Mouse (Mus musculus) adrenal gland, postnatal 10 days (tissue): ENCODE data around the gene Sh3rf1. TPM values are rescaled to one million over a fixed set of nuclear protein-coding genes. Genes with fewer than 3 reads are reported as not detected.

Experiments used
- DNase-seq: peaks from one replicate; pipeline ENCODE4 v3.0.0; 2021; ENCODE audit warnings: mixed read lengths
- total RNA-seq, 2 experiments: library from RNA; stranded (reverse); gene quantifications; 2 replicates each; pipeline ENCODE4 v1.2.3; 2021

Gene Sh3rf1
- total RNA-seq, 2 experiments from 2014 or later = 10.1 to 10.4 TPM

DNA sequence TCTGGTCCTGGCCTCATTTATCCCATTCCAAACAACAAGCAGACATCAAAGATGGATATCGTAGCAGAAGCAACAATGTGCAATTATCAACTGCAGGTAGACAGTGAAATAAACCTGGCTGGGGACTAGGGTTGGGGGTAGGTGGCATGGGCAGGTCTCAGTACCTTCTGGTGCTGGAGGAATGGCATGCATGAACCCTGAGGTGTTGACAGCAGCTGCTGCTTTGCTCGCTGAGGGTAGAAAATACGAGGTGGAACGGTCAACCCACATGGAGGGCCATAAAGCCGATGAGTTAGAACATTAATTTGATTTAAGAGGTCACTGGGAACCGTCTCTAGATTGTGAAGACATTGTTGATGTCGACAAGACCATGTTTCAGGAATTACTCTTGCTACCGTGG is 98.8 kb downstream of the Sh3rf1 start:
- DNase-seq = no peak

DNA sequence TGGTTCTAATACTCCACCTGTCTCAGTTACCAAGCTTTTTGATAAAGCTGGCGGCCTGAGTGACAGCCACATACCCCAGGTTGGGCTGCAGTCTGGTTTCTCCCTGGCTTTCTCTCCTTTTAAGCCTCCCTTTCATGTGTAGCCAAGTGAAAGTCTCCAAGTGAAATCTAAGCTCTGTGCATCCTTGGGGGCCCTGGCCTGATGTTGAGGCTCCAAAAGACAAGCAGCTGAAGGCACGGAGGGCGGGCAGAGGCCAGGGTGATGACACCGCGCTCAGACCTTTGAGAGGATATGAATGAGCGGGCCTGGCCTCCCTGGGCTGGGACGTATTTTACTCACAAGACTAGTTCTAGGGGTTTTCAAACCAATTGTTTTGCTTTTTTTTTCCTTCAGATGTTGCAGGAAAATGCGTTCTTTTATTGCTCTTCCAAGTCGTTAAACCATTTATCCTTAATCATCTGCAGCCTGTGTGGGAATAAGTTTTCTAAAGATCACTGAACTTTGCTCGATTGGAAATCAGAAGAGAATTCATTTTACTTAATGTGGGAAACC is 100.8 kb downstream of the Sh3rf1 start:
- no peak for DNase-seq

DNA sequence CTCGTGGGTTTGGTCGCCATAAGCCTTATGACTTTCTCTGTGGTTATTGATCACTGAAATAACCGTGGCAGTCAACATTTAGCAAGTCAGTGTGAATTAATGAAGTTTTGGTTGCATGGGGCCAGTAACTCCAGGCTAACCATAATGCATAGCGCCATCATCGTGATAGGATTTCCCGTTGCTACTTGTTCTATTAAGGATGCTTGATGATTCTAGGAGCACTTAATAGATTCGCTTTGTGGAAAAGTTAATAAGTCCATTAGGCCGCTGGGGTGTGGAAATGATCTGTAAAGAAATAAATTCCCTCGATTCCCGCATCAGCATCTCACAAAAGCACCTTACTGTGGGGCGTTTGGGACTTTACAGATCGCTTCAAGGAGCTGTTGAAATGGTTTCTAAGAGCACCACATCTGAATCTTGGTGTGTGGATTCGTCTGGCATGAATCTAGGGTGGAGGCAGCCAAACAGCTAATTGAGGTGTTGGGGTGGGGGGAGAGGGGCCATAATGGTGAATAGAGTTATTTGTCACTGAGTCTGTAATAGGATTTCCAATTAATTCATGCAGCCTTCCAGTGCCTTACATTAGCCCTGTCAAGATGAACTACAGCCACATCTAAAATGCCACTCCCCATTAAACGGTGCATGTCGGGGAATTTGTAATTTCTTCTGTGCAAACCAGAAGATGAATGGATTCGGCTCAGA is 101.5 kb downstream of the Sh3rf1 start:
- DNase-seq = no peak

DNA sequence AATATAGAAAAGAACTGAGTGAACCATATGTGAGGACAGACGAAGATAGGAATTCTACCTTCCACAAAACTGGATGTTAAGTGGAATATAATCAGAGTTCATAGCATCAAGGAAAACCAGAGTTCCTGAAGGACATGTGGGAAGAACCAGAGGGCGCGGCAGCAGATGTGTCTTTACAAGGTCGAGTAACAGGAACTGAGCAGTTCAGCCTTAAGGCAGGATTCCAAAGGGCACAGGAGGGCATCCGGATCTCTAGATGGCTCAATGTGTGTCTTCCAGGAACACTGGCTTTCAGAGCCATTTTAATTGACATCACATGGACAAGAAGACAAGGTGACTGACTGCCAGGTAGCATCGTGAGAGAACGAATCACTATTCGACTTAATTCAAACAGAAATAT is 102.6 kb downstream of the Sh3rf1 start:
- DNase-seq = peak; percentile 10

DNA sequence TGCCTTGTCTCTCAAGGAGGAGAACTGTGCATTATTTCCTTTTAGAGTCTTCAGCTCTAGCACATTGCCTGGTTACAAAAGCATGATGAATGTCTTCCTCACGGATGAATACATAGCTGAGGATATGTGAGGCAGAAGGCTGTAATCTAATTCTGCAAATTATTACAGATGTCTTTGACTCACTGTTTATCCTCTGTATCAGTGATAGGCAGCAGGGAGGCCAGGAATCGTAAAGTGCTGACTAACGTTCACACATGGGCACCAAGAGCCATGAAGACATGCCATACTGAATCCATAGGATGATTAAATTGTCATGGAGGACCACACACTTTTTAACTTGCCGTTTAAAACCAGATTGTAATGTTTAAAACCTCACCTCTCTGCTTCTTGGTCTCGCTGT is 103.7 kb downstream of the Sh3rf1 start:
- no peak for DNase-seq

DNA sequence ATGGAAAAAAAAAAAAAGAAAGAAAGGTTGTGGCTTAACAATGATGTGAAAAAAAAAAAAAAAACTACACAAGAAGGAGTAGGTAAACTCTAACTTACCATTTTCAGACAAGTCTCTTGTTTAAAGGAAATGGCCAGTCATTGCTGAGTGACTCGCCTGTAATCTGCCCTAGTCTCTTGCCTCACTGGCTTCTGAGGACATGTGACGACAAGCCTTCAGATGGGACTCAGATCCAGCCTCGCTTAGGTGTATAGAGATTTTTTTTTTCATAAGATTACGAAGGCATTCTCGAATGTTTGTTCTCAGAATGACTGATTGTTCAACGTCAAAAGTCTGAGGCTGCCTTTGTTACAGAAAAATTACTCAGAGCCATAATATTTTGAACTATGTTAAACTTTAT is 116.0 kb downstream of the Sh3rf1 start:
- DNase-seq = no peak

DNA sequence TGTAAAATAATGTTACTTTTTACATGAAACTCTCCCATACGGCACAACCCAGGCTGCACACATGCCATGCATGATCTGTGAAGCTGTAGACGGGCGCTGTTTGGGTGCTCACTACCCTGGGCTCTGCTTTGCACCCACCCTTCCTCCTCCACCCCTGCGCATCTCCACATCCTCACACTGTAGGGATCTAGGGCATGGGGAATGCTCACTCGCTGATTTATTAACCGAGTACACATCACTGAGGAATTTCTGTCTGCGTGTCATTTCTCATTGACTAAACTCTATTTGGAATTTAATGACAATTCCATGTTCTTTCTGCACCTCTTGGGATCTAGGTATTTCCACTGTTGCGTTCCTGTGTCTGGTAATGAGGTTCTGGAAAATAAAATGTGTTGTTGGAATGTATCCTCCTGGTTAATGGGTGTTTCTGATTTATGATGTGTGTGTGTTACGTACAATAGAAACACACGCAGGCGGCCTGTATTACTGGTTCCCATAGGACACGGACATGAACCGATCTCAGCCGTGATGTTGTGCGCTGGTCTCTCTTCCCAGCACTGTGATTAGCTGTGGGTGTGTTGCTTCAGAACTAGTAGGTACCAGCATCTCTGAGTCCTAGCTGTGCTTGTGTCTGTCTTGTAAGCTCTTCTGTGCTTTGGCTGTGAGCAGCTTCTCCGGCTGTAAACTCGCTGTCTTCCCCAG is 116.8 kb downstream of the Sh3rf1 start:
- no peak for DNase-seq

DNA sequence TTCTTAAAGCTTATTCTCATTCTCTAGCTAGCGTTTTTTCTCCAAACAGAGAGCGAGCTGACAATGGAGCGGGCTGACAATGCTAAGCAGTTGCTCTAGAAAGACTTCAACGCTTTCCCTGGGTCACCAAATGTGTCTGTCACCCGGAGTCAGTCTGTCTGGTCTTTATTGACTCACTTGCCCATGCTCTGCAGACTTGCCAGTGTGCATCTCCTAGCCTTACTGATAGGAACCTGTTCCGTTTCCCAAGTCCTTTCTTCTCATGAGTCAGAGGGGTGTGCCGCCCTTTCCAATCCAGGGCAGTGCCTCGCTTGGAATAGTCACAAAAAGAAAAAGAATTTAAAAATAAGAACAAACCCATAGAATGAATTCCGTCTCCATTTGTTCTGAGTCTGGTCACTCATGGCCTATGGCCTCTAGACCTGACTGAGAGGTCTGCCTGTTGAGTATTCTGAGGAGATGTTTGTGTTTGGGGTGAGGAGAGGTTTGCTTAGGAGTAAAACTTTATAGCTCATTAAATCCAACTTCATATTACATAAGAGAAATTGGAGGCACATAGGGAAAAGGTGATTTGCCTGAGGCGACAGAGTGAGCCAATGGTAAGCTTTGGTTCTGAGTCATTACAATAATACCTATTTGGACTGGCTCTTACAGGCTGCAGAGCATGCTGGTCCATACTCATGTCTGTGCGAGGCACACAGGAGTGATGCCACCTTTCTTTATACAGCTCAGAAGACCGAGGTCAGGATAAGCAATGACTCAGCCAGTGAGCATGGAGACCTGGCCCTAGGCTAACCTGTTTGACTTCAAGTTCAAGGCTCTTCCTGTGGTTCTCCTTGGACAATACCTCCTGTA is 118.1 kb downstream of the Sh3rf1 start:
- no peak for DNase-seq

DNA sequence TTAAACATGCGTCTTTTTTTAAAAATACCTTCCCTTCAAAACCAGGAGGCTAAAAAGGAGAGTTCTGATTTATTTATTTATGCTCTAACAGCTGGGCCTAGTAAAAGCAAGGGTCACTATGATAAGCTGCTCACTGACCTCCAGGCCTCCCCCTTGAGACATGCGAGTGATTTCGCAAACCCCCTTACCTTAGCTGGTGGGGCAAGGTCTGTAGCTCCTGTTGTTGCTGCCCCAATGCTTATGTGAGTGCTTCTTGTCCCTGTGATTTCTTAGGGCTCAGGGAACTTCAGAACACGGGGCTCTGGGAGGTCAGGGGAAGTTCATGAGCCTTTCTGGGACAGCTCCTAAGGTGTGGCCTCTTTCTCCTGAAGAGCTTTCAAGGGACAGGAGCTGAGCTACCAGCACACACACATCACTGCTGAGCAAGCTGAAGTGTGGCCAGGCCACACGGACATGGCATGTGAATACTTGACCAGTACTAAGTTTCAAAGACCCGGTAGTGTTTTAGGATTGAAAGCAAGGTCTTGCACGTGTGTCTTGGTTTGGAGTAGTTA is 118.9 kb downstream of the Sh3rf1 start:
- peak; percentile 10 for DNase-seq

DNA sequence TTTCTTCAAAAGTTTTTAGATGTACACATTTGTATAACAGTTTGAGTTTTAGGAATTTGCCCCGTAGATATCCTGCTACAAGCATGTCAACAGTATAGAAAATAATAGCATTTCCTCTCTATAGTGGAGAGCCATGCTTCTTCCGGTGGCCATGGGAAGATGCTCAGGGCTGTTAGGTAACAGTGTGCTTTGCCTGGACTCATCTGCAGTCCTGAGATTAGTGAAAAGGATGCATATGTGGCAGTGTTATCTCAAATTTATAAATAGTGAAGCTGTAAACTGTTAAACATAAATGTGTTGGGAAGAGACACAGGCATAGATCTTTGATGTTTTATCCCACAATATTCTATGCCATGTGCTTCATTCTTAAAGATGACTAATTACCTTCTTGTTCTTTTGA is 120.8 kb downstream of the Sh3rf1 start:
- no peak for DNase-seq

DNA sequence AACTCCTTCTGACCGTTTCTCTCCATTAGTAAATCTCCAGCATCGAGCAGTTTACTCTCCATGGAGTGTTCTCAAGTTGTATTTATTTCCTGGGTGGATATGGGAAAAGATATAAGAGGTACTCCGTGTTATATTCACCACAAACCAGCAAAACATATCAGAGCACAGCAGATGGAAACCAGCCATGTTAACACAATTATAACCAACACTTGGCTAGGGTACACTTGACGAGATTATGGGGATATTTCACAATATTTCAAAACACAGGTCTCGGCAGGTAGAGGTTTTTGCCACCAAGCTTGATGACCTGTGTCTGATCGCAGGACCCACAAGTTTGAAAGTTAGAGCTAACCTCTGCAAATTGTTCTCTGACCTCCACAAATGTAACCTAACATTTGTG is 123.3 kb downstream of the Sh3rf1 start:
- DNase-seq = no peak

DNA sequence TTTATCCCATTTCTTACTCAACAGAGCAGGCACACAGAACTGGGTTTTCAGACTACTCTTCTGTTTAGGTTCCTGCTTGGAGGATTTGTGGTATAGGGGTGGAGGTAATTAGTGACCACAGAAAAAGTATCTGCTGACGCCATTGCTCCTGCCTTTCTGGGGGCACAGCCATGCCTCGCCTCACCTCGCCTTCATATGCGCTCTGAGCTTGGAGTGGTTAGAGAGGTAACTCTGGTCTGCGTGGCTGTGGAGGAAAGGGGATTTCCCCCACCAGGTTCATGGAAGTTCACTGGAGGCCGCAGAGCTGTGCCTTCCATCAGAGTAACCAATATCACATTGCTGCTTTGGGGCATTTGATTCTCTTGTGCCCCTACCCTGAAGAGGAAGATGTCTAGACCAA is 123.9 kb downstream of the Sh3rf1 start:
- DNase-seq = no peak

DNA sequence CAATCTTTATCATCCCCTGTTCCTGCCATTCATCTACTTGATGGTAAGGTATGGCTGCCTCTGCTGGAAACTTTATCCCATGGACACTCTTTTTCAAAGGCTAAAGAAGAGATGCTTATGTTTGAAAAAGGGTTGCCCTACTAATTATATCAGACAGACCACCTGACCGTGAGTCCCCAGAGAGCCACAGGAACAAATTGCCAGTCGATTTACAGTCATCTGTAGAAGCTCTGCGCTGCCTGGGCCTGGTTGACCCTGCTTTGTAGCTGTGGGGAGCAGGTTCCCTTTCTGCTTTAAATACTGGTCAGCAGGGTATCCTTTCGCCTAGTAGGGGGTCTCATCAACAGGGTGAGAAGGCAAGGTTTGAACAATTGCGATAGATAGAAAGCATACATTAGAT is 124.4 kb downstream of the Sh3rf1 start:
- no peak for DNase-seq

DNA sequence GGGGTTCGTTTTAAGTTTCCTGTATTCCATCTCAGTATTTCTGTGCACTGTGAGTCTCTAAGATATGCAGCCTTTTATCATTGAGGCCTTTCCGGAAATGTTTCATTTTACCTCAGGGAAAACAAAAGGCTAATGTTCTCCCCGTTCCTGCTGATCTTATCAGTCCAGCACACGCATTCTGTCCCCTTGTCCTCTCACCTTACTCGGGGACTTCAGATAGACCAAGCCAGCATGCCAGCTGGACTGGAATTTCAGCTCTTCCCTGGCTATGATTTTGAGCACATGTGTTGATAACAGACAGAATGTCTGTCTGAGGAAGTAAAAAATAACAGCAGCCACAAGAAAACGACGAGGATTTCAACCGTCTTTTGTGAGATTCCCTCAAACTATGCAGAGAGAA is 124.8 kb downstream of the Sh3rf1 start:
- no peak for DNase-seq

DNA sequence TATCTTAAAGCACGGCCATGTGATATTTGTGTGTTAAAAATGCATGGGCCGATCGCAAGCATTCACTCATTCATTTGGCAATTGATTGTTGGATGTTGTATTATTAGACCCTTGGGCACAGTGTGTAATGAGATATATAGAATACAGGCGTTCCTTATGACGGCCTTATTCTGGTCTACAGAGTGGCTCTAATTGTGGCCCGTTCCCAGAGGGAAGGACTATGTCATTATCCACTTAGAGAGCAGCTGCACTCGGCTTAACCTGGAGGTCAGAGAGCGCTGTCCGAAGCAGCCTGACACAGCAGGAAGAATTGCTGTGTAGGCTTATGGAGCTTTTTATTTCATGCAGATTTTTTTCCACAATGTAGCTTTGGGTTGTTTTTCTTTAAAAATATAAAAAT is 126.8 kb downstream of the Sh3rf1 start:
- no peak for DNase-seq

DNA sequence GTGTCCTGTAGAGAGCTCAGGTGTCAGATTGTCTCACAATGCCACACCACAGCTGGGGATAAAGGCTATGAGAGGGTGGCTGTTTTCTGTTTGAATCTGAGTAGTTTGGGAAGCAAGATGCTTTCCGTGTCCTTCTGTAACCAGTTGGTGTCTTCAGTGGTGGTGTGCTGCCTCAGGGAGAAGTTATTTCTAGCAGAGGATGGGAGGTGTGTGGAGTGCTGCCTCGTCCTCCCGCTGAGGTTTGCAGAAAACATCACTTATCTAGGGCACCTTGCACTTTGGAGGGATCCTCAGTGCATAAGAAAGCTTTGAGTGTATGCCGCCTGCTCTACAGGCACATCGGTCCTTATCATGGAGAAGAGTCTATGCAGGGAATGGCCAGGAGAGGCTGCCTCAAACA is 128.0 kb downstream of the Sh3rf1 start:
- no peak for DNase-seq

DNA sequence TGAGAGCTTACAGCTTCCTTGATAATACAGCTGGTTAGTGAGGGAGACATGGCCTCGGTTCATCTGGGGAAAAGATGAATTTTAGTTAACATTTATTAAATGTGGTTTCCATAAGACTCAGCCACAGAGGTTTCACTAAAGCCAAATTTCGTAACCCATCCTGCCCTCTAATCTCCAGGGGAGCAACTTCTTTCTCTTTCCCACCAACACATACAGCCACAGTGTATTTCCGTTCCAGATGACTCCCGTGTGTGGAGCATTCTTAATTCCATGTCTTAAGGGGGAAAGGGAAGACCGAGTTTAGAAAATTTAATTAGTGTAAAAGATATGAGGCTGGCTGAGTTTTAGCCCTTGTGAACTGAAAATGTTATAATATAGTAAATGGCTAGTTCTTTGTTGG is 131.8 kb downstream of the Sh3rf1 start:
- no peak for DNase-seq

DNA sequence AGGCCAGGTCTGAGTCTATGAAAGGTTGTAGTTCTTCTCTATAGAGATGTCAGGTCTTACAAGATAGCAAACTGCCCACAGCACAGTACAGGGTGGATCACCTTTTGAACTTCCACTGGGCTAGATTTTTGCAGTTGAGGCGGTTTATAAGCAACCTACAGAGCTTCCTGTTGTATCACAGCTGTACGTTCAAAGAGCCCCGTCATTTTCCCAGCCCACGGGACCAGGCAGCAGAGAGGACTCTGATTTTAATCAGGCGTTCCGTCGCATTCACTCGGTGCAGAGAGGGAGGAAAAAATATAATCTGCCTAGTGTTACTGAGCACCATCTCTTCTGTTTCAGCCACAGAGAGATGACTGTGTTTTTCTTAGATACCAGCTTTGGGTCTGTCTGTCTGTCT is 135.3 kb downstream of the Sh3rf1 start:
- DNase-seq = no peak

DNA sequence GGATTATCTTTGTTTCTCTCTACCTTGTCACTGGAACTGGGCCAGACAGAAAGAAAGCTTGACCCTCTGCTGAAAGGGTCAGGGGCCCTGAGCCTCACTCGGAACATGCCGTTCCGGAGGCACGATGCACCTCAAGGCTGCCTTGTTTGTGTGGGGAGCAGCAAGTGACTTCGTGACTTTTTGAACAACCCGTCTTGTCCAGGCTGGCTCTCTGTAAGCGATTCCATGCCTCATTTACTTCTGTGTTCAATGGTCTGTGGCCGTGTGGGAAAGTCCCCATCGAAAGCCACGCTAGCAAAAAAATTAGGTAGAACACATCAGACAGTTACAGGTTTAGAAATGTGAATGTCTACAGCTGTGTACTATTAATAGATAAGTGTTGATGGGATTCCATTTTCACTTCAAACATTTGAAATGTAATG is 136.2 kb downstream of the Sh3rf1 start:
- DNase-seq = no peak

DNA sequence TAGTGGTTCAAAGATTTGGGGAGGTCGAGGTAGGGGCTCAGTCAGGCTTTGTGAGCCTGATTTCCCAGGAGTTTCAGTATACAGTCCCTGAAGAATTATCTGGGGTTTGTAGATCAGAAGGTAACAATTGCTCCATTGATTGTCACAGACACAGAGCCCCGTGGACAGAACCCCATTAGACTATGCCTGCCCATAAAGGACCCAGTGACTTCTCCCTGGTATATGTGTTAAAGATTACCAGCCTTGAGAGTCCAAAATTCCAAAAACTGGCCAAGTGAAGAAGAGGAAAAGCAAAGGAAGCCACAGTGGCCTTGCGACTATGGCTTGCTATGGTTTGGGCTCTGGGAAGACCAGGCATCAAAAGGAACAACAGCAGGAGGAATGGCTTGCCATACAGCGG is 136.7 kb downstream of the Sh3rf1 start:
- no peak for DNase-seq

DNA sequence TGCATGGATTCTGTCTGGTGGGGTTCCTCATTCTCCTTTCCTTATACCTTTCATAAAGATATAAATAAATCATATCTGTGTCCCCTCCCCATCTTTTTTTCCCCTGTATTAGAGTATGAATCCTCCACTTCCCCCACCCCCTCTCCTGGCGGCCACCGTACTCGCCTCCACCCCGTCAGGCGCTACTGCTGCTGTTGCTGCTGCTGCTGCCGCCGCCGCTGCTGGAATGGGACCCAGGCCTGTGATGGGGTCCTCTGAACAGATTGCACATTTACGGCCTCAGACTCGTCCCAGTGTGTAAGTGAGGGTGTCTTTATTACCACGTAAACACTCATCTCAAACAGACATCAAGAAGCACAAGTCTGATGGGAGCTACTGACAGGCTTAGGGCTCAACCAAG is 137.8 kb downstream of the Sh3rf1 start:
- no peak for DNase-seq

DNA sequence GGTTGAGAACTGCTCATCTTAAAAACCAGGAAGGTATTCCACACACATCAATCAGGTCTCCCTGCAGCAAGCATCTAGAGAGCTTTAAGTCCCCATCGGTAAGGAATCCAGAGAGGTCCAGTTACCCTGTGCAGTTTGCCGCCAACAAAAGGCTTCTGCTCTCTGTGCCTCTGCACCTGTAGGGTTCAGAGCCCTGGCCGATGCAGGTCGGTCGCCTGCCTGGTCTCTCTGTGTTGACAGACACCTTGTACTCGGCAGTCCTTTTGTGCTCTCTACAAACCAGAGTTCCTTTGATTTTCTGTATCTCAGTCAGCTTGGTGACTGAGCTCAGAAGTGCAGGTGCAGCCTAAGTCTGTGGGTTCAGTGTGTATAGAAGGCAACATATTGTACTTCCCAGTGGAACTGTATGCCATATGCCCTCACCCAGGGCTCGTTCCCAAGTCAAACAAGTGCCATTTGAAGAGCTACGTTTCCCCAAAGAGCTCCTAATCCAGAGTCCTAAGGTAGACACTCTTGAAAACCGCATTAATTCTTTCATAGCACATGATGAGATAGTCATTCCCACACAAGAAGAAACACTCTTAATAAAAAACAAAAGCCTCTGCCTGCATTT is 138.7 kb downstream of the Sh3rf1 start:
- DNase-seq = no peak
